Mouse (Mus musculus) ES-E14 (cell line): ENCODE measurements around the gene Pnpla1.
"Not testable (repeated sequence)": the region's sequence is repeated elsewhere in the genome, so short reads cannot be mapped to it uniquely, and the experiment has no call there.

Experiments used
- CHD2 ChIP-seq: IDR thresholded peaks from 2 replicates; pipeline ENCODE4 v1.6.1; 2014; ENCODE audit warnings: mild to moderate bottlenecking, low read depth, low read length, inconsistent platforms
- HCFC1 ChIP-seq: IDR thresholded peaks from 2 replicates; pipeline ENCODE4 v1.6.1; 2012; ENCODE audit warnings: low read length, inconsistent platforms, borderline replicate concordance; ENCODE audit not compliant: insufficient read depth
- ZC3H11A ChIP-seq: IDR thresholded peaks from 2 replicates; pipeline ENCODE4 v1.6.1; 2012; ENCODE audit warnings: low read depth, mild to moderate bottlenecking, inconsistent platforms, low read length, borderline replicate concordance
- ZNF384 ChIP-seq: IDR thresholded peaks from 2 replicates; pipeline ENCODE4 v1.6.1; 2012; ENCODE audit warnings: low read depth, low read length, inconsistent platforms

DNA sequence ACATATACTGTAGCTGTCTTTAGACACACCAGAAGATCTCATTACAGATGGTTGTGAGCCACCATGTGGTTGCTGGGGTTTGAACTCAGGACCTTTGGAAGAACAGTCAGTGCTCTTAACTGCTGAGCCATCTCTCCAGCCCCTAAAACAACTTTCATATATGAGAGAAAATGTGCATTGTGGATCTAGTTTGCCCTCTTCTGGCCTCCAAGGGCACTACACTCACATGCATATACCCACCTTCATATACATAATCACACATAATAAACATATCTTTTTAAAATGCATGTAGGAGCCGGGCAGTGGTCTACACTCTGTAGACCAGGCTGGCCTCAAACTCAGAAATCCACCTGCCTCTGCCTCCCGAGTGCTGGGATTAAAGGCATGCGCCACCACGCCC is 16.3 kb upstream of the Pnpla1 start:
- TF ChIP-seq ZC3H11A, CHD2, HCFC1, ZNF384: not testable (repeated sequence)
